Mouse (Mus musculus) urinary bladder, postnatal 4 days (tissue): ENCODE measurements around the gene Zfp384.

Source experiments
- DNase-seq, 2 experiments: peaks; one replicate each; pipeline ENCODE4 v3.0.0; 2021 to 2022; ENCODE audit warnings: low spot score in 2 of 2

Gene Zfp384

DNA sequence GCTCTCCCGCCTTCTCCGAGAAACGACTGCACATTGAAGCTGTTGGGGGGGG lies at the start of gene Zfp384:
Gene Zfp384, plus strand, starts transcription at position 17 of the 52 bp plus-strand sequence.
- DNase-seq = no peak

DNA sequence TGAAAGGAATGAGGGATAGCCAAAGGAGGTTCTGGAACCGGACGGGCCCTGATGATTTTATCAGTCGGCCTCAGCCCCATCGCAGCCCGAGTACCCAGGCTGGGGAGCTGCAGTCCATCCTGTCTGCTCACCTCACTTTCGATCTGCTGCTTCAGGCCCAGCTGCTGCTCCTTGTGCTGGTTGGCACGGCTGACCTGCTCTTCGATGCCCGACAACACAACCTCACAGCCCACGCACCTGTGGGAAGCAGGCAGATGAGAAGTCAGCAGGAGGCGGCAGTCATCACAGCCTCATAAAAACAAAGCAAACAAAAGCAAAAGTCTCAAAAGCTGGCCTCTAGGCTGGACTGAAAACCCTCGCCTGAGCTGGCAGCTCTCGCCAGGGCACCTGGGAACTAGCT lies 49.0 kb upstream of the Zfp384 start:
- DNase-seq = no peak

DNA sequence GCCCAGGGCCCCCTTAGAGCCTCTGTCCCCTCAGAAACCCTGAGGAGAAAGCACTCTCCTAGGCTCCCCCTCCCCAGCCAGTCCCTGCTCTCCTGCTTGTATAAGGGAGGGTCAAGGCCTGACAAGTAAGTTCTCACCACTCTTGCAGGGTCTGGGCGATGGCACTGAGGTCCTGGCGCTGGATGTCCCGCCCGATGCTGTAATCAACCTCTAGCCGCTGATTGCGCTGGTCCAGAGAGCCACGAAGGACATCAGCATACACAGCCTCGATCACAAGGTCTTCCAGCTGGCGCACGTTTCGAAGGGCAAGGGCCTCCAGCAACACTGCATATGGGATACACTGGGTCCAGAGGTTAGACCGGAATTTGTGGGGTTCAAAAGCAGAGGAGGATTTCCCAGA lies 47.9 kb upstream of the Zfp384 start:
- DNase-seq = no peak

DNA sequence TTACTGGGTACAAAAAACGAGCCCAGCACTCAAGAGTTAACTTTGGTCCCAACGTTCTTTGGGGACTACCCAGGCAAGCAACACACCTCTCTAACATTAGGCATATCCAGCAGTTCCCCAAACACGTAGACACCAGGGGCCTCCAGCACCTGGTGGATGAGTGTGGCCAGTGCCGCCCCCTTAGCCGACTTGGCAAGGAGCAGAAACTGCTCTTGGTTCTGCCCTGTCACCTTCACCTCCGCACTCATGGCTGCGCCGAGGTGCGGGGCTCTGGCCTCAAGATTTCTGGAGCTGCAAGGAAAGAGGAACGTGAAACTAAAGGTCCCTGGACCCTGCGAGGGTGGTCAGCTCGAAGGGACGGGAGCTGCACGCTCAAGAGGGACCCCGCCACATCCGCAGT lies 44.3 kb upstream of the Zfp384 start:
- no peak for DNase-seq

DNA sequence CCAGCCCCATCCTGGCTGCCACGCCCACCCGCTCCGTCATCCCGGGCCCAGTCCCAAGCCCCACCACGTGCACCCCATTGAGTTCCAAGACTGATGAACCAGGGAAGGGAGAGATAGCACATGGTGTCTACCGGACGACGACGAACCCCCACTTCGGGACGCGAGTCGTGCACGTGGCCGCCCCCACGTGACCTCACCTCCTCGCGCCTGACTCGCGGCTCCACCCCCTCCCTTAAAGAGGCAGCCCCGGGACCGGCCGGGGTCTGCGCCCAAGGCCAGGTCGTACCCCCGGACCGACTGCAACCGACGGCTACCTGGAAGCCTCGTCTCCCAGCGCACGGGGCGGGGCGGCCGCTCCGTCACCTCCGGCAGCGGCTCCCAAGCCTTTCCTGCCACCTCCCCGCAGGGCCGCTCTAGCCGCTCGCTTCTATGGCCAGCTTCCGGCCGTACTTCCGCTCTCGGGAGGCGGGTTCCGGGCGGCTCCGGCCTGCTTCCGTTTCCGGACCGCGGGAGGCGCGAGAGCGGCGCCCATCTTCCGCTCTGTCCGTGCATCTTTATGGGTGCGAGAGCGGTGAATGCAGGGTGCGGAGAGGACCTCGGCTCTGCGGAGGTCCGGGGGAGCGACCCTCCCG lies 43.7 kb upstream of the Zfp384 start, which contains the start of gene Cops7a:
Gene Cops7a, minus strand, starts transcription at position 451 of the 632 bp plus-strand sequence.
- DNase-seq = peak; percentile 95

DNA sequence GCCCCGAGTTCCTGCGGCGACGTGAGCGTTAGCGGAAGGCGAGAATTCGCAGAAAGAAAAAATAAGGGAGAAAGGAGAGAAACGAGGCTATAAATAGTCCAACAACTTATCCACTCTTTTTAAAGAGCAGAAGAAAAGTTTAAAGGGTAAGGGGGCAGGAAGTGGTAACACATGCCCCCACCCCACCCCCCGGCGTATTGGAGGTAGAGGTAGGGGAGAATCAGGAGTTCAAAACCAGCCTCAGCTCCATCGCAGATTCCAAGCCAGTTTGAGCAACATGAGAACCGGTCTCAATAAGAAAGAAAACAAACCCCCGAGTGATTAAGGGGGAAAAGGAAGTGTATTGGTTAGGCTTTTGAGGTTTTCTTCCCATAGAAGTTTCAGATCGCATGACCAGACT lies 43.2 kb upstream of the Zfp384 start:
- DNase-seq = no peak

DNA sequence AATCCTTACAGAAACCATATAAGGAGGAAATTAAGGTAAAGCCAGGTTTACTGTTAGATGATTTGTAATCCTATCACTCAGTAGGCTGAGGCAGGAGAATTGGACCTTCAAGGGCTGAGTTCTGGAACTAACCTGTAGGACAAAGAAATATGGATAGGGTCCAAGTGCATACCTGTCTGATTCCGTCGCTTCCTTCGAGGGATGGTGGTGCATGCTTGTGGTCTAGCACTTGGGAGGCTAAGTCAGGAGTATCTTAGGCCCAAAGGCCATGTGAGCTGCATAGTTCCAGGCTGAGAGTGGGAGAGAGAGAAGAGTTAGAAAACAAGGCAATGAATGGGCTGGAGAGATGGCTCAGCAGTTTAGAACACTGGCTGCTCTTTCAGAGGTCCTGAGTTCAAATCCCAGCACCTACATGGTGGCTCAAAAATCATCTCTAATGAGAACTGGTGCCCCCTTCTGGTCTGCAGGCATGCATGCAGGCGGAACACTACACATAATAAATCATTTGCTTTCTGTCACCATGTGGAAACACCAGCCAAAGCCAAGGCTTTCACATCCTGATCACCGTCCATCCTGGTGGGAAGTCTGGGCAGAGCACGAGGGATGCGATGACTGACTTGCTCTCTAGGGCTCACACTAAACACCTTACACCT lies 42.4 kb upstream of the Zfp384 start:
- DNase-seq = no peak

DNA sequence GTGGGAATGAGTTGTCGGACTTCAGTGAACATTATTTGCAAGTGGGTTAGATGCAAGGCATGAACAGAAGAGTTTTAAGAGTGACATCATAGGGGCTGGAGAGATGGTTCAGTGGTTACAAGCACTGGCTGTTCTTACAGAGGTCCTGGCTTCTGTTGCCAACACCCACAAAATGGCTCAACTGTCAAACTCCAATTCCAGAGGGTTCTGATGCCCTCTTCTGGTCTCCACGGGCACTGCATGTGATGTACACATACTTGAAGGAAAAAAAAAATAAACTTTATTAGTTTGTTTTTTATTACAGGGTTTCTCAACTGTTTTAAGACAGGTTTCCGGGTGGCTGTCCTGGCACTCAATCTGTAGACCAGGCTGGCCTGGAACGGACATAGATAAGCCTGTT lies 41.2 kb upstream of the Zfp384 start:
- DNase-seq = no peak

DNA sequence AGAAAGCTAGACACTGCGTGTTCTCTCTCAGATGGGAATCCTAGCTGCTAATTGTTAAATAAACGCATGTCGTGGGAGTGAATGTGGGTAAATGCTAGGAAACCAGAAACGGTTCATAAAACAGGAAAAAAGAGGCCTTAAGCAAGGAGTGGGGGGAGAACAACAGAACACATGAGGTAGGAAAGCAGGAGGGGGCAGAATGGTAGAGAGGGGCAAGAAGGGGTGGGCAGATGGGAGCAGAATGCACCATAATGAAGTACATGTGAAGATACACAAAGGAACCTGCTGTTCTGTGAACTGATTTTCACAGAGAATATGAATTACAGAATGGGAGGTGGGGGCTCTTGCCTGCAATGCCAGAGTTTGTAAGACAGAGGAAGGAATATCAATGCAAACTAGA lies 16.7 kb upstream of the Zfp384 start:
- no peak for DNase-seq

DNA sequence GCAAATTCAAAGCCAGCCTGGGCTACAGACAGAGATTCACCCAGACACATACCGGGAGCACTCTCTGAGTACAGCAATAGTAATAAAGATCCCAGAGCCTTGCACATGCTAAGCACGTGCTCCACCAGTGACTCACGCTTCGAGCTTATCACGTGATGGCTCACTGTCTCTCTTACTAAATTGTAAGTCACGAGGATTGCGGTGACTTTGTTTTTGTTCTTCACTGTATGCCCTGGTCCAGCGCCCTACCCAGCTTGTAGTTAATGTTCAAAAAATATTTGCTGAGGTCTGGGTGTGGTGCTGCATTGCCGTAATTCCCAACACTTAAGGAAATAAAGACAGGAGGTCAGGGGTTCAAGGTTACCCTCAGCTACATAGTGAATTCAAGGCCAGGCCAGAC lies 15.6 kb upstream of the Zfp384 start:
- no peak for DNase-seq

DNA sequence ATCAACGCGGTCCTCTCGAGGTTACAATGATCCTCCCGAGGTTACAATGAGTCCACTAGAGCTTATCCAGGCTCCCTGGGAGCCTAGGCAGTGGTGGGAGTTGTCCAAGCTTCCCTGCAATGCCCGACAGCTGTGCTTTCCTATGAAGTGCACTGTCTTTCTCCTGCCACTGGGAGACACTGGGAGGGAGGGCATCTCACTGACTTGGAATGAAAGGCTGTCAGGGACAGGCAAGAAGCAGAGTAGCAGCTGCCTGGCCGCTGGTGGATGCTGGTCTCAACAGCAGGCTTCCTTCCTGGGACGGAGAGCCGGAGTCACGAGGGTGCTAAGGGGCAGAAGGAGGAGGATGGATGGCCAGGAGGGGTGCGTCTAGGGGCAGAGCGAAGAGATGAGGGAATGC lies 15.1 kb upstream of the Zfp384 start:
- no peak for DNase-seq

DNA sequence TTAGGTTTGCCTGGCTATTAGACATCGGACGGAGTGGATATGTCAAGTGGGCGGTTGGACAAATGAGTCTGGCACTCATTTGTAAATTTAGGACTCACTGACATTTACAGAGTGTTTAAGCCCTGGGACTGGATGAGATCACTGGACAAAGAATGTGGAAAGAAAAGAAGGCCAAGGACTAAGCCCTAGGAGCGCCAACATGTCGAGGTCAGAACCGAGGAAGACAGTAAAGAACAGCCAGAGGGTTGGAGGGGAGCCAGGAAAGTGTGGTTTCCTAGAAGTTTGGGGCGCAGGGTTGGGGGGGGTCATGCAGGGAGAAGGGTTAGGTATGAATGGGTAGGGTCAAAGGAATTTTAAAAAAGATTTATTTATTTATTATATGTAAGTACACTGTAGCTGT lies 13.7 kb upstream of the Zfp384 start:
- no peak for DNase-seq

DNA sequence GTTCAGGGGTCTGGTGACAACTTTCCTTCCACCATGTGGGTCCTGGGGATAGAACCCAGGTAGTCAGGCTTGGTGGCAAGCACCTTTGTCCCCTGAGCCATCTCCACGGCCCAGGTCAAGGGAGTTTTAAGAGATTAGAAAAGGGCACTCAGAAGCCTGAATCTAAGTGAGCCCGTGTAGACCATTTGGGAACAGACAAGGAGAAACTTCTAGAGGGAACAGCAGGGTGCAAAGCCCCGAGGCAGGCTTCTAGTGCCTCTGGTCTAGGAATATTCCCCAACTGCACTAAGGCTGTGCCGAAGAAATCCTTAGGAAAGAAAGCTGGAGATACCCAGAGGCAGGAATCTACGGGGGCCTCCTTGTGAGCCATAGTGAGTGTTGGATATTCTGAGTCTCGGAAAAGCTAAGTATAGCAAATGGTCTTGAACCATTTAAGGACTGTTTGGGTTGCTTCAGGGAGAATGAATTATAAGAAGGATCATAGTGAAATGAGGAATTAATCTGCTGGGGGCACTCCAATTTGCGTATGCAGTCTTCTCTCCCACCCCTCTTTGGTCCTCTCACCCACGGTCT lies 13.0 kb upstream of the Zfp384 start:
- DNase-seq = no peak

DNA sequence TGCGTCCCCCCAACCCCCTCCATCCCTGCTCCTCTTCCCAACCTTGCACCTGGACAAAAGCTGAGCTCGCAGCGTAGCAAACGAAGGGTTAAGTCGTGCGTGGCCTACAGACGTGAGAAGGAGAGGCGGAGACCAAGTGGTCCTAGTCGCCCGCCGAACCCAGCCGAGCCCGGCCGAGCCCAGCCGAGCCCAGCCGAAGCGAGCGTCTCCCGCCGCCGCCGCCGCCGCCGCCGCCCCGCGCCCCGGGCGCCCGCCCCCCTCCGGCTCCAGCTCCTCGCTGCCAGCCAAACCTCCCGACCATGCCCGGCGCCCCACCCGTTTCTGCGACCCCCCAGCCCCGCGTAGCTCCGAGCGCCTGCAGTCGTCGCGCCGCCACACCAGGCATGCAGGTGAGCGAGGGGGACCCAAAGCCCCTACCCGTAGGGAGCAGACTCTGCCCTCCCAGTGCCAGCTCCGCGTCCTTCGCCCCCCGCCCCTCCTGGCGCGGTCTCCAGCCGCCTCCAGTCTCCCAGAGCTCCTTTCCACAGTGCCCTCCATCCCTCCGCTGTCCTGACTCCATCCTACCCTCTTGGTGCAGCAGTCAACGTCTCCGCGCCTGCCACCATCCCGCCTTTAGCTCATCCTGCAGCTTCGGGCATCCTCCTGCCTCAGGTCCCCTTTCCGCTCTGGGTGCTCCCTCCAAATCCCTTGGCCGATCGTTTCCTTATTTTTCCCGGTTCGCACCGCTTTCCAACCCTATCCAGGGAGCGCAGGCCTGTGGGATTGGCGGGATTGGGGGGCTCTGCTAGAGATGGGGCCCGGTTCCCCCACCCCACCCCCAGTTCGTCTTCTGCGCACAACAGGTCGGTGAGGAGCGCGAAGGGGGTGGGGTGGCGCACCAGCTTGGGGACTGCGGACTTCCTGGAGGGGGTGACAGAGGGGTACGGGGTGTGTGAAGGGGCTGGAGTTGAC lies 12.1 kb upstream of the Zfp384 start, which contains the start of gene Pianp:
Gene Pianp, plus strand, starts transcription at position 144 of the 951 bp plus-strand sequence.
- DNase-seq = peak; percentile 75 to 87

DNA sequence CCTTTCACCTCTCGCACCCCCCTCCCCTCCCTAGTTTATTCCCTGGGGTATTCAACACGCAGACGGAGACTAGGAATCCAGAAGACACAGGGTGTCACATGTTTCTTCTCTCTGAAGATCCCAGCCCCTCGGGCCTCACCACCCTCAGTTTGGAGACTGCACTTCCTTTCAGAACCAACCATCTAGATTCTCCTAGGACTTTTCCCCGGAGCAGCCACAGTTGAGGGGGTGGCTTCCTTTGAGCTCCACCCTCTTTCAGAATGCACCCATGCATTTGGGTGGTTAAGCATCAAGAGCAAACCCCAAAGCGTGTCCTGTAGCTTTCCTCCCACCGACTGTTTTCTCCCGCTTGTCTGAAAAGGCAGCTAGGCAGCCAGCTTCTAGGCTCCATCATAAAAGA lies 10.9 kb upstream of the Zfp384 start:
- DNase-seq = no peak

DNA sequence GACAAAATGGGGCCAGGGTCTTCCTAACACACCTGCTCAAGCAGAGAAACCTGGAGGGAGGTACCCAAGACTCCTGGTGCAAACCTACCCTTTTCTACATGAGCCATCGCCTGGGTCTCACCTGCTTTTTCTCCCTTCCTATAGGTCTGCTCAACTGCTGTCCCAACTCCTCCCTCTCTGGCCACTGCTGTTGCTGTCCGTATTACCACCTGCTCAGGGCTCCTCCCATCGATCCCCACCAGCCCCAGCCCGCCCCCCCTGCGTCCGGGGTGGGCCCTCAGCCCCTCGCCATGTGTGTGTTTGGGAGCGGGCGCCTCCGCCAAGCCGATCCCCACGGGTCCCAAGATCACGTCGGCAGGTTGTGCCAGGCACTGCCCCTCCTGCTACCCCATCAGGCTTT lies 9.9 kb upstream of the Zfp384 start:
- no peak for DNase-seq

DNA sequence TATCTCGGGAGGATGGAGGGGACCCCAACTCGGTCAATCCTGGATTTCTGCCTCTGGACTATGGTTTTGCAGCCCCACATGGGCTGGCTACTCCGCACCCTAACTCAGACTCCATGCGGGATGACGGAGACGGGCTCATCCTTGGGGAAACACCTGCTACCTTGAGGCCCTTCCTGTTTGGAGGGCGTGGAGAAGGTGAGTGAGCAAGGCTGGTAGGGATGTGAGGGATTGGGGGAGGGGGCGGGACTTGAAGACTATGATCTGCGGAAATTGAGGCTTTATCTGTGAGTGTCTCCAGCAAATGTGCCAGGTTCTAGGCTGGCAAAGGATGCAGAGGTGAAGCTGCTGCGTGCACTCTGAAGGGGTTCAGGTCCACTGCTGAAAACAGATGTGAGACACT lies 9.4 kb upstream of the Zfp384 start:
- DNase-seq = no peak

DNA sequence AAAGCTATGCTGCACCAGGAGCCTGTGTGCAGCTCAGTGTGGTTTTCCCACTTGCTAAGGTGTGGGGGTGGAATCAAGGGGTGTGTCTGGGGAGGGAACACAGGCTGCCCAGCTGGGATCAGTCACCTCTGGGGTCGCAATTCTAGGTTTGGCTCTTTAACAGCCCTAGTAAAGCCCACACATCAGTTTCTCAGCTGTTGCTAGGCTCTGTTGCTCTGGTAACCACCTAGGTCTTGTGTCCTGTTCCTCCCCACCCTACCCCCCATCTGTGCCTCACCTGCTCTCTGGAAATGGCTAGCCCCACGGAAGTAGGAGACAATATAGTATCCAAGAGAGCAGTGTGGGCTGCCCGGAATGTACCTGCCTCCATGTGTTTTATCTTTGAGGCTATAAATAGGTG lies 5.2 kb upstream of the Zfp384 start:
- no peak for DNase-seq

DNA sequence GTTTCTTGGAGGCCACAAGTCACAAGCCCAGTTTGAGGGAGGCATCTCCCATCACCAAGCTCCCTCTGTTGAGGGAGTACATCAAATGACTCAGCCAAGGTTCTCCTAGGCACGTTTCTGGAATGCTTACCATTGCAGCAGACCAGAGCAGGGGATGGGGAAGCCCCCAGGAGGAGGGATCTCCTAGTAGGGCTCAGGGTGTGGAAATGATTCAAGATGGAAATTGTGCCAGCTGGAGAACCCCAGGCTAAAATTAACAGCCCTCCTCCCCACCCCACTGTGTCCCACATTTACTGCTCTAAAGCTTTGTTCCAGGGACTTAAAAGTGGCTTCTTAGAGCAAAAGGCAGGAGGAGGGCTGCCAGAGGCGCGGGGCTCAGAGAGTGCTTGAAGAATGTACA lies 3.9 kb upstream of the Zfp384 start:
- no peak for DNase-seq

DNA sequence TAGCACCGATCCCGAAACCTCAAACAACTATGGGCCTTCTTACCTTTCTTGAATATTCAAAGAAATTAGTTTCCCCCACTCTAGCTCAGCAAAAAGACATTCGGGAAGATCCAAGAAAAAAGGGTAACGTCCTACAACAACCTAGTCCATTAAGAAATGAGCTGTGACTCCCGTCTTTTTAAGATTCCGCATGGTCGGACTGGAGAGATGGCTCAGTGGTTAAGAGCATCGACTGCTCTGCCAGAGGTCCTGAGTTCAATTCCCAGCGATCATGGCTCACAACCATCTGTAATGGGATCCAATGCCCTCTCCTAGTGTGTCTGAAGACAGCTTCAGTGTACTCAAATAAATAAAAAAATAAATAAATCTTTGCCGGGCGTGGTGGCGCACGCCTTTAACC lies 885 bp upstream of the Zfp384 start:
- DNase-seq = no peak

DNA sequence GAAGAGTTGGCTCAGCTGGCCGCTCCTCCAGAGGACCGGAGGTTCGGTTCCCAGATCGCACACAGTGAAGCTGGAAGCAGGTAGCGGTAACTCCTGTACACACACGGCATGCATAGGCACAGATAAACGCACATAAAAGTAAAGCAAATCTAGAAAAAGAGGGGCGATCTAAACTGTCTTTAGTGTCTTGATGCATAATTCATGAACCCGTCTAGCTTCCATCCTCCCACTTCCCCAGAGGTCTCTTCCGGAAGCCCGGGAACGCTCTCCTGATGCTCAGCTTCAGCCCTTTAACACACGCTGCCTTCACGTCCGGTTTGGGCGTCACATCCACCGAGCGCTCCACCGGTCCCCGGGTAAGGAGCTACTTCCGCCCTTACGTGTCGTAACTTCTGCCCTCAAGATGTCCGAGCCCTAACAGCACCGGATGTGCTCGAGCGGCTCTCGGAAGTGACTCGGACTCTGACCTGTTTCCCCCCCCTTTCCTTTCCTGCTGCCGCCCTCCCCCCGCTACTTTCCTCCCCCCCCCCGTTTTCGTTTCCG lies 288 bp upstream of the Zfp384 start:
- DNase-seq = peak; percentile 96

DNA sequence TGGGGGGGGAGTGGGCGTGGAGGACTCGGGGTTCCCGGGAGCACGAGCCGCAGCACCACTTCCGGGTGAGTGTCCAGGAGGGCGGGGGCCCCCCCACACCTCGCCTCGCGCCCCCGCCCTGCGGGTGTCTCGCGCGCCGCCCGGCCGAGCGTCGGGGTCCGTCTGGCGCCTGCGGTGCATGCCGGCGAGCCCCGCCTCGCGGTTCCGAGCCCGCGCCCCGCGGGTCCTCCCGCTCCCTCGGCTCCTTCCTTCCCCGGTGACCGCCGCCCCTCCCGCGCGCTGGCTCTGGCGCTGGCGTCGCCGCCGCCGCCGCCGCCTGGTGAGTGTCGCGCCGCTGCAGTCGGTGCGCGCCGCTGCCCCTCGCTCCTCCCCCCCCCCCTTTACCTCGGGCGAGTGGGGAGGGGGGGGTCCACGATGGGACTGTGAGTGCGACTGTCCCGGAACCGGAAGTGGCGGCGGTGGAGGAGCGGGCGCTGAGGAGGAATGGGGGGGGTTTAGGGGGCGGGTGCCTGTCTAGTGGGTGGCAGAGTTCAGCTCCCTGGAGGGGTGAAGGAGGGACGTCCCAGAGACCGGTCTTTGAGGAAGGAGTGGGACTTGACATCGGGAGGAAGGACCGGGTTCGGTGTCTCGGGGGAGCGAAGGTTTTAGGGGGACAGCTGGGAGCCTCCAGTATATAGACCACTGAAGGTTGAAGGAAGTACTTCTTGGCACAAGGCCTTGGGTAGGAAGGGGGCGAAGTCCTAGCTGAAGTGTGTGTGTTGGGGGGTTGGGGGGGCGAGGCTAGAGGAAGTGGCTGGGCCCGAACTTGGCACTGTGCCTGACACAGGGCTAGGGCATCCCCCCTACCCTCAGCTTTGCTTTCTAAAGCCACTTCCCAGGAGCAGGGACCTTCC lies 482 bp downstream of the Zfp384 start:
- DNase-seq = peak; percentile 75 to 80
